Mouse (Mus musculus): ENCODE data around the gene Kcnq1. TPM values are rescaled to one million over a fixed set of nuclear protein-coding genes. Genes with fewer than 3 reads are reported as not detected.
A peak's percentile ranks its signal among the peaks of the same experiment; 100 is the strongest.

Kcnq1 gene
- polyA plus RNA-seq, 1 experiment from 2014 or later, result 13.4 TPM

GRCm38 (mm10) chr7:143109696-143110095 lies 3.5 kb downstream of the Kcnq1 start:
- no peak overlapping the region for H3K4me3 ChIP-seq (replicated peaks; ENCODE audit: low read depth, low read length)
- no peak for TF ChIP-seq CTCF (IDR thresholded peaks at IDR 0.05; ENCODE audit: low read depth)
- H3K27me3 ChIP-seq (ENCODE audit: insufficient read depth, low read length), result peaks cover 14% of the 10 kb centered on the region
- H3K4me2 ChIP-seq (ENCODE audit: low read length), result peak overlapping the region; percentile 2
- WGBS, result 41% methylated on average over 2 of the region's 3 CpGs
- H3K27ac ChIP-seq, result 0 out of 2 replicates have a peak overlapping the region, but pooled peaks have one; percentile 54
- no peak overlapping the region for H3K9ac ChIP-seq (ENCODE audit: low read depth, low read length)
- ATAC-seq (replicated peaks; ENCODE audit: low FRiP score, low read depth) (no peak), DNase-seq (ENCODE audit: low spot score) (no peak)
- no peaks in the 10 kb centered on the region for H3K9me3 ChIP-seq (replicated peaks; ENCODE audit: low read length)
- no peaks in the 10 kb centered on the region for H3K36me3 ChIP-seq (ENCODE audit: insufficient read depth, low read length)
- H3K4me1 ChIP-seq (replicated peaks; ENCODE audit: insufficient read depth, low read length), result no peaks in the 10 kb centered on the region; the same call in 1 of the 2 replicates

GRCm38 (mm10) chr7:143110803-143111202 lies 4.6 kb downstream of the Kcnq1 start:
- Histone ChIP-seq H3K4me1 (replicated peaks; ENCODE audit: insufficient read depth, low read length) (no peaks in the 10 kb centered on the region; the same call in 1 of the 2 replicates), H3K9ac (ENCODE audit: low read depth, low read length) (no peak overlapping the region)

GRCm38 (mm10) chr7:143111719-143112118 lies 5.6 kb downstream of the Kcnq1 start:
- H3K27ac ChIP-seq, result no peak overlapping the region
- no peaks in the 10 kb centered on the region for H3K9me3 ChIP-seq (replicated peaks; ENCODE audit: low read length)
- H3K4me1 ChIP-seq (replicated peaks; ENCODE audit: insufficient read depth, low read length), result no peaks in the 10 kb centered on the region; the same call in 1 of the 2 replicates
- no peak overlapping the region for H3K9ac ChIP-seq (ENCODE audit: low read depth, low read length)
- H3K4me2 ChIP-seq (ENCODE audit: low read length), result no peak overlapping the region
- ATAC-seq (replicated peaks; ENCODE audit: low FRiP score, low read depth) (no peak), DNase-seq (ENCODE audit: low spot score) (no peak)
- 72% methylated on average over 4 of the region's 4 CpGs for WGBS
- H3K36me3 ChIP-seq (ENCODE audit: insufficient read depth, low read length), result no peaks in the 10 kb centered on the region
- H3K4me3 ChIP-seq (replicated peaks; ENCODE audit: low read depth, low read length), result no peak overlapping the region
- TF ChIP-seq CTCF (IDR thresholded peaks at IDR 0.05; ENCODE audit: low read depth), result no peak
- peaks cover 10% of the 10 kb centered on the region for H3K27me3 ChIP-seq (ENCODE audit: insufficient read depth, low read length)

More at GRCm38 (mm10) chr7:143110803-143111202, 4.6 kb downstream of the Kcnq1 start:
- no peak for DNase-seq (ENCODE audit: low spot score)
- peaks cover 14% of the 10 kb centered on the region for H3K27me3 ChIP-seq (ENCODE audit: insufficient read depth, low read length)
- no peaks in the 10 kb centered on the region for H3K36me3 ChIP-seq (ENCODE audit: insufficient read depth, low read length)
- no peak overlapping the region for H3K27ac ChIP-seq
- no peak overlapping the region for H3K4me2 ChIP-seq (ENCODE audit: low read length)
- WGBS, result 70% methylated on average over 1 of the region's 1 CpGs
- no peak for ATAC-seq (replicated peaks; ENCODE audit: low FRiP score, low read depth)
- TF ChIP-seq CTCF (IDR thresholded peaks at IDR 0.05; ENCODE audit: low read depth), result peak; percentile 48
- H3K4me3 ChIP-seq (replicated peaks; ENCODE audit: low read depth, low read length), result no peak overlapping the region
- no peaks in the 10 kb centered on the region for H3K9me3 ChIP-seq (replicated peaks; ENCODE audit: low read length)

- WGBS, result 30% methylated on average over 1 of the region's 1 CpGs
- DNase-seq (ENCODE audit: low spot score) (no peak), ATAC-seq (replicated peaks; ENCODE audit: low FRiP score, low read depth) (no peak)
- Histone ChIP-seq H3K4me3 (replicated peaks; ENCODE audit: low read depth, low read length) (no peak overlapping the region), H3K27me3 (ENCODE audit: insufficient read depth, low read length) (peaks cover 4% of the 10 kb centered on the region; the same call in 1 of the 2 replicates), H3K9ac (ENCODE audit: low read depth, low read length) (no peak overlapping the region), H3K4me1 (replicated peaks; ENCODE audit: insufficient read depth, low read length) (no peaks in the 10 kb centered on the region; the same call in 1 of the 2 replicates), H3K9me3 (replicated peaks; ENCODE audit: low read length) (no peaks in the 10 kb centered on the region), H3K36me3 (ENCODE audit: insufficient read depth, low read length) (no peaks in the 10 kb centered on the region), H3K4me2 (ENCODE audit: low read length) (no peak overlapping the region), H3K27ac (no peak overlapping the region)
- no peak for TF ChIP-seq CTCF (IDR thresholded peaks at IDR 0.05; ENCODE audit: low read depth)
These were observed 6.2 kb downstream of the Kcnq1 start for GRCm38 (mm10) chr7:143112395-143112794.

- no peak for DNase-seq (ENCODE audit: low spot score)
- Histone ChIP-seq H3K4me3 (replicated peaks; ENCODE audit: low read depth, low read length) (no peak overlapping the region), H3K27ac (no peak overlapping the region), H3K36me3 (ENCODE audit: insufficient read depth, low read length) (no peaks in the 10 kb centered on the region), H3K4me2 (ENCODE audit: low read length) (no peak overlapping the region), H3K9ac (ENCODE audit: low read depth, low read length) (no peak overlapping the region), H3K4me1 (replicated peaks; ENCODE audit: insufficient read depth, low read length) (peaks cover 8% of the 10 kb centered on the region; the same call in 1 of the 2 replicates), H3K9me3 (replicated peaks; ENCODE audit: low read length) (no peaks in the 10 kb centered on the region), H3K27me3 (ENCODE audit: insufficient read depth, low read length) (no peaks in the 10 kb centered on the region)
- no peak for ATAC-seq (replicated peaks; ENCODE audit: low FRiP score, low read depth)
- peak; percentile 31; the same call in 1 of the 2 replicates for TF ChIP-seq CTCF (IDR thresholded peaks at IDR 0.05; ENCODE audit: low read depth)
These were observed 8.6 kb downstream of the Kcnq1 start for GRCm38 (mm10) chr7:143114773-143115172.

GRCm38 (mm10) chr7:143116521-143116920 lies 10.4 kb downstream of the Kcnq1 start:
- WGBS, result 80% methylated on average over 5 of the region's 5 CpGs
- Histone ChIP-seq H3K4me3 (replicated peaks; ENCODE audit: low read depth, low read length) (no peak overlapping the region), H3K27ac (no peak overlapping the region)

GRCm38 (mm10) chr7:143119407-143119806 lies 13.2 kb downstream of the Kcnq1 start:
- H3K36me3 ChIP-seq (ENCODE audit: insufficient read depth, low read length), result no peaks in the 10 kb centered on the region
- H3K9me3 ChIP-seq (replicated peaks; ENCODE audit: low read length), result no peaks in the 10 kb centered on the region
- H3K4me1 ChIP-seq (replicated peaks; ENCODE audit: insufficient read depth, low read length), result peaks cover 17% of the 10 kb centered on the region
- H3K27ac ChIP-seq, result peak overlapping the region; percentile 79
- TF ChIP-seq CTCF (IDR thresholded peaks at IDR 0.05; ENCODE audit: low read depth), result no peak
- H3K9ac ChIP-seq (ENCODE audit: low read depth, low read length), result no peak overlapping the region
- H3K4me3 ChIP-seq (replicated peaks; ENCODE audit: low read depth, low read length), result no peak overlapping the region
- no peak; the same call in 1 of the 2 replicates for ATAC-seq (replicated peaks; ENCODE audit: low FRiP score, low read depth)
- DNase-seq (ENCODE audit: low spot score), result peak; percentile 60
- H3K4me2 ChIP-seq (ENCODE audit: low read length), result no peak overlapping the region
- no peaks in the 10 kb centered on the region for H3K27me3 ChIP-seq (ENCODE audit: insufficient read depth, low read length)
- 0% methylated on average over 1 of the region's 1 CpGs for WGBS

More at GRCm38 (mm10) chr7:143116521-143116920, 10.4 kb downstream of the Kcnq1 start:
- H3K9ac ChIP-seq (ENCODE audit: low read depth, low read length), result no peak overlapping the region
- ATAC-seq (replicated peaks; ENCODE audit: low FRiP score, low read depth) (no peak), DNase-seq (ENCODE audit: low spot score) (no peak)
- H3K4me2 ChIP-seq (ENCODE audit: low read length), result no peak overlapping the region
- no peaks in the 10 kb centered on the region for H3K27me3 ChIP-seq (ENCODE audit: insufficient read depth, low read length)
- no peak for TF ChIP-seq CTCF (IDR thresholded peaks at IDR 0.05; ENCODE audit: low read depth)
- no peaks in the 10 kb centered on the region for H3K36me3 ChIP-seq (ENCODE audit: insufficient read depth, low read length)
- H3K4me1 ChIP-seq (replicated peaks; ENCODE audit: insufficient read depth, low read length), result peaks cover 8% of the 10 kb centered on the region
- H3K9me3 ChIP-seq (replicated peaks; ENCODE audit: low read length), result no peaks in the 10 kb centered on the region
